Mouse (Mus musculus) liver, embryonic 16.5 days (tissue): Measurements from ENCODE around the gene Cdc42ep2. TPM values are rescaled to one million over a fixed set of nuclear protein-coding genes. Genes with fewer than 3 reads are reported as not detected.
"Not testable (repeated sequence)": the region's sequence is repeated elsewhere in the genome, so short reads cannot be mapped to it uniquely, and the experiment has no call there.

Source experiments
- ATAC-seq: fragments of 200-750 bp; cut with Nextera tagmentation; 2 replicates; pipeline ENCODE4 v1.8.0; 2017; ENCODE audit warnings: low read depth, mild to moderate bottlenecking, moderate number of reproducible peaks, moderate library complexity
- H3K27ac ChIP-seq: fragments of 300-500 bp; sonication (generic); 2 replicates; pipeline ENCODE4 v1.5.1; 2014; ENCODE audit warnings: mild to moderate bottlenecking, low read length
- H3K27me3 ChIP-seq: fragments of 300-500 bp; sonication (generic); 2 replicates; pipeline ENCODE4 v1.6.1; 2014; ENCODE audit warnings: low read depth, low read length, mixed read lengths; ENCODE audit not compliant: control insufficient read depth, insufficient read depth
- H3K36me3 ChIP-seq: fragments of 300-500 bp; sonication (generic); 2 replicates; pipeline ENCODE4 v1.6.1; 2014; ENCODE audit warnings: mild to moderate bottlenecking; ENCODE audit not compliant: control insufficient read depth, insufficient read depth
- H3K4me1 ChIP-seq: fragments of 300-500 bp; sonication (generic); 2 replicates; pipeline ENCODE4 v1.6.1; 2014; ENCODE audit warnings: low read depth, low read length, mixed read lengths; ENCODE audit not compliant: control insufficient read depth
- H3K4me2 ChIP-seq: fragments of 300-500 bp; sonication (generic); 2 replicates; pipeline ENCODE4 v1.6.1; 2014; ENCODE audit warnings: low read depth, low read length, mixed read lengths
- H3K4me3 ChIP-seq: fragments of 300-500 bp; sonication (generic); 2 replicates; pipeline ENCODE4 v1.5.1; 2014; ENCODE audit warnings: low read depth, mild to moderate bottlenecking, low read length
- H3K9ac ChIP-seq: fragments of 300-500 bp; sonication (generic); 2 replicates; pipeline ENCODE4 v1.6.1; 2014; ENCODE audit warnings: low read depth, low read length
- H3K9me3 ChIP-seq: fragments of 300-500 bp; sonication (generic); replicated peaks from 2 replicates; pipeline ENCODE4 v1.6.1; 2016; ENCODE audit warnings: low read length; ENCODE audit not compliant: control insufficient read depth
- WGBS: fragments of 180-500 bp; shearing (Covaris S2); extraction: QIAGEN DNeasy Blood & Tissue Kit; methylation state at CpG from one replicate; pipeline ENCODE4 v1.1.7; 2014; ENCODE audit not compliant: insufficient replicate concordance; 5-methylcytosine and 5-hydroxymethylcytosine counted together
- polyA plus RNA-seq: library from polyadenylated mRNA; unstranded; fragments of >200 nt; fragmentation: Nextera tagmentation; extraction: Ambion mirVana; gene quantifications from 2 replicates; pipeline ENCODE4 v1.2.1, GENCODE M21; 2015

Cdc42ep2 gene
- polyA plus RNA-seq, 1 experiment from 2014 or later, result 3.6 TPM

DNA sequence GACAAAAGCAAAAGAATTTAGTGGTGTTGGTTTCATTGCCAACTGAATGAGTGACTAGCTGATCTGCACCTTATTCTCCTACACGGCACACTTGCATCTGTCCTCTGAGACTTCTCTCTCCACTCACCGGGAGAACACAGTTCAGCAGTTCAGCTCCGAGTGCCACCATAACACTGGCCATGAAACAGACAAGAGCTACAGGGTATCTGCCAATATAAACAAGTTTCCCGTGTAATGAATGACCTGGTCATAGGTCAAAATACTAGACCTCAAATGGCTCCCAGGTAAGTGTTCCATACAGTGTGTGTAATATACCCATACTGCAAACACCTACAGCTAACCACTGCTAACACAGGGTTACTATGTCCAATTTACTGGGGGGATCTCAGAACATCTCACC, 35.4 kb downstream of the Cdc42ep2 start:
- H3K4me1 ChIP-seq, result peaks cover 27% of the 10 kb centered on the region
- H3K9ac ChIP-seq, result no peak overlapping the region
- 64% methylated on average over 4 of the region's 4 CpGs for WGBS
- H3K4me3 ChIP-seq, result no peak overlapping the region
- H3K27me3 ChIP-seq, result peaks cover 19% of the 10 kb centered on the region
- no peaks in the 10 kb centered on the region for H3K9me3 ChIP-seq
- H3K4me2 ChIP-seq, result no peak overlapping the region
- no peak overlapping the region for H3K27ac ChIP-seq
- no peaks in the 10 kb centered on the region for H3K36me3 ChIP-seq
- ATAC-seq, result no peak

- H3K27ac ChIP-seq, result 0 out of 2 replicates have a peak overlapping the region, but pooled peaks have one; percentile 9
- peaks cover 35% of the 10 kb centered on the region for H3K4me1 ChIP-seq
- WGBS, result 32% methylated on average over 3 of the region's 3 CpGs
Observed at GRCm38 (mm10) chr19:5887234-5887815, 37.3 kb downstream of the Cdc42ep2 start.

DNA sequence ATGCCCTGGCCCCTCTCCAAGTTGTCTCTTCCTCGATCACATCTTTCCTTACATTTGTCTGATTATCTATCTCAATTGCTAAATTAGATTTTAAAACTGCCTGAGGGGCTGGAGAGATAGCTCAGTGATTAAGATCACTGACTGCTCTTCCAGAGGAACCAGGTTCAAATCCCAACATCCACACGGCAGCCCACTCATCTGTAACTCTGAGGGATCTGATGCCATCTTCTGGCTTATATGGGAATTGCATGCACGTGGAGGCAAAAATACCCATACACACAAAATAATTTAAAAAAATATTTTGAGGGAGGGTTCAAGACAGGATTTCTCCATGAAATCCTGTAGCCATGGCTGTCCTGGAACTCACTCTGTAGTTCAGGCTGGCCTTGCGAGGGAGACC, 38.8 kb downstream of the Cdc42ep2 start:
- WGBS, result 64% methylated on average over 4 of the region's 4 CpGs
- Histone ChIP-seq H3K27me3 (peaks cover 7% of the 10 kb centered on the region), H3K27ac (no peak overlapping the region), H3K4me3 (no peak overlapping the region), H3K4me1 (peaks cover 38% of the 10 kb centered on the region), H3K36me3 (no peaks in the 10 kb centered on the region), H3K9ac (no peak overlapping the region), H3K9me3 (no peaks in the 10 kb centered on the region), H3K4me2 (no peak overlapping the region)
- ATAC-seq, result no peak

More at GRCm38 (mm10) chr19:5887234-5887815, 37.3 kb downstream of the Cdc42ep2 start:
- ATAC-seq, result no peak
- Histone ChIP-seq H3K36me3 (no peaks in the 10 kb centered on the region), H3K27me3 (peaks cover 14% of the 10 kb centered on the region), H3K4me3 (no peak overlapping the region), H3K9me3 (no peaks in the 10 kb centered on the region), H3K9ac (no peak overlapping the region; the same call in 1 of the 2 replicates), H3K4me2 (no peak overlapping the region)

DNA sequence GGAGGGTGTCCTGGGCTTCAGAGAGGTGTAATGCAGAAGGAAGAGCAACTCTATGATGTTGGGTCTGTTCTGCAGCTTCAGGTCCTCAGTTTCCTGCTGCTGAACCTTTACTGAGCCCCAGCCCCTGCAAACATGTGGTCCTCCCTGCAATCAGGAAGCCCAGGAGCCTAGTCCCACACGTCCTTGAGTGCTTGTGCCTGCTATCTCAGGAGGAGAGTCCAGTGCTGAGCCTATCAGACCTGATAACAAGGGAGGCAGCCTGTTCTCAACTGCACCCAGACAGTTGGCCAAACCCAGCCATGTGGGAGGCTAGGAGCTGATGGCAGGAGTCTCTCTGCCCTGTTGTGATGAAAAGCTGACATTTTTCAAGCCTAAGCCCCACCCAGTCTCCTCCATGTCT, 40.7 kb downstream of the Cdc42ep2 start:
- H3K9ac ChIP-seq, result 0 out of 2 replicates have a peak overlapping the region, but pooled peaks have one; percentile 23
- H3K9me3 ChIP-seq, result no peaks in the 10 kb centered on the region
- no peaks in the 10 kb centered on the region for H3K36me3 ChIP-seq
- H3K27me3 ChIP-seq, result peaks cover 7% of the 10 kb centered on the region
- H3K4me2 ChIP-seq, result peak overlapping the region; percentile 22; the same call in 1 of the 2 replicates
- ATAC-seq, result peak; percentile 93
- no peak overlapping the region for H3K4me3 ChIP-seq
- peaks cover 38% of the 10 kb centered on the region for H3K4me1 ChIP-seq
- peak overlapping the region; percentile 85 for H3K27ac ChIP-seq
- WGBS, result 50% methylated on average over 1 of the region's 1 CpGs

DNA sequence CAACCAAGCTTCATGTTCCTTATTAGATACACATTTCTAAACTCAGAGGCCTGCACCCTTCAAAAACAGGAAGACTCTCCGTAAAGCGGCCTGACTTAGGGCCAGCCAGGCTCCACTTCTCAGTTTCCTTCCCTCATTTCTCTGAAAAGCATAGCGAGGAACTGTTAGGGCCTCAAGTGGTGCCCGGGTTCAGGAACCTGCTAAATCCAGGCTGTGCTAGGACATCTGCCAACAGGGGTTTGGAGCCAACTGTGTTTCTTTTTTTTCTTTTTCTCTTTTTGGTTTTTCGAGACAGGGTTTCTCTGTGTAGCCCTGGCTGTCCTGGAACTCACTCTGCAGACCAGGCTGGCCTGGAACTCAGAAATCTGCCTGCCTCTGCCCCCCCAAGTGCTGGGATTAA, 42.5 kb downstream of the Cdc42ep2 start:
- H3K27ac ChIP-seq, H3K9me3 ChIP-seq, H3K36me3 ChIP-seq, H3K27me3 ChIP-seq, H3K4me2 ChIP-seq, ATAC-seq, H3K9ac ChIP-seq, H3K4me3 ChIP-seq: not testable (repeated sequence)
- H3K4me1 ChIP-seq, result peaks cover 50% of the 10 kb centered on the region
- WGBS, result 51% methylated on average over 5 of the region's 5 CpGs

- Histone ChIP-seq H3K36me3 (no peaks in the 10 kb centered on the region), H3K4me3 (no peak overlapping the region), H3K27ac (no peak overlapping the region), H3K4me1 (peaks cover 49% of the 10 kb centered on the region), H3K9me3 (no peaks in the 10 kb centered on the region), H3K27me3 (peaks cover 3% of the 10 kb centered on the region; the same call in 1 of the 2 replicates), H3K9ac (no peak overlapping the region), H3K4me2 (no peak overlapping the region)
- WGBS, result 80% methylated on average over 6 of the region's 6 CpGs
- no peak for ATAC-seq
Observed at GRCm38 (mm10) chr19:5881155-5881554, 43.5 kb downstream of the Cdc42ep2 start.

GRCm38 (mm10) chr19:5879735-5880134, 44.9 kb downstream of the Cdc42ep2 start:
- no peak for ATAC-seq
- 84% methylated on average over 7 of the region's 7 CpGs for WGBS
- no peak overlapping the region for H3K9ac ChIP-seq
- no peaks in the 10 kb centered on the region for H3K27me3 ChIP-seq
- H3K4me1 ChIP-seq, result peaks cover 48% of the 10 kb centered on the region
- H3K4me2 ChIP-seq, result no peak overlapping the region
- H3K4me3 ChIP-seq, result no peak overlapping the region
- no peaks in the 10 kb centered on the region for H3K9me3 ChIP-seq
- no peak overlapping the region for H3K27ac ChIP-seq
- H3K36me3 ChIP-seq, result no peaks in the 10 kb centered on the region

DNA sequence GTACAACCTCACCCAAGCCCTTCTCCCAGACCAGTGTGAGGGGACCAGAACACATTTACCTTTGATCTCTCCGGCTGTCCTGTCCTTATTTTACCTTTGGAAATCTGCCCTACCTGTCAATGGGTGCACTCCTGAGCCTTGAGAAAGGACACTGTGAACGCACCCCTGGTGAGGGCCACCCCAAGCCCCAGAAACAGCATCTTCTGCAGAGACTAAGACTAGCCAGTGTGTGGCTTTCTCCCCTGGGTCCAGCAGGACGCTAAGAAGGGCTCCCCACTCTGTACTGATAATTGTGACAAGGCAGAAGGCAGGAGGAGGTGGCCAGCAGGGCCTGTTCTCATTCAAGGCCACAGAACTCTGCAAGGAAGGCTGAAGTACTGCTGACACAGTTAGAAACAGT, 45.7 kb downstream of the Cdc42ep2 start:
- Histone ChIP-seq H3K27ac (no peak overlapping the region), H3K9ac (0 out of 2 replicates have a peak overlapping the region, but pooled peaks have one; percentile 50), H3K27me3 (no peaks in the 10 kb centered on the region; the same call in 1 of the 2 replicates), H3K4me2 (peak overlapping the region; percentile 31), H3K9me3 (no peaks in the 10 kb centered on the region), H3K4me1 (peaks cover 48% of the 10 kb centered on the region), H3K4me3 (peak overlapping the region; percentile 39), H3K36me3 (no peaks in the 10 kb centered on the region)
- 48% methylated on average over 3 of the region's 3 CpGs for WGBS
- ATAC-seq, result no peak

- H3K27ac ChIP-seq, result peak overlapping the region; percentile 82
- no peaks in the 10 kb centered on the region for H3K9me3 ChIP-seq
- peaks cover 48% of the 10 kb centered on the region for H3K4me1 ChIP-seq
- H3K27me3 ChIP-seq, result no peaks in the 10 kb centered on the region; the same call in 1 of the 2 replicates
- H3K4me2 ChIP-seq, result peak overlapping the region; percentile 31
- peak overlapping the region; percentile 50 for H3K9ac ChIP-seq
- peak overlapping the region; percentile 39 for H3K4me3 ChIP-seq
- WGBS, result 39% methylated on average over 7 of the region's 7 CpGs
- ATAC-seq, result peak; percentile 65
- H3K36me3 ChIP-seq, result no peaks in the 10 kb centered on the region
Observed at GRCm38 (mm10) chr19:5878362-5878722, 46.3 kb downstream of the Cdc42ep2 start.
